Mouse (Mus musculus) liver, postnatal 0 days (tissue): ENCODE measurements at regions not wholly inside any gene's neighbourhood (a gene's known extent, or its start where the extent isn't known, plus 50 kb on each side); places are given as distances from the start of the nearest gene placed in this dataset.

Source experiments
- CTCF ChIP-seq: sonication (generic); IDR thresholded peaks from 2 replicates; pipeline ENCODE4 v1.5.1; 2016; ENCODE audit warnings: antibody characterized with exemption, low read depth
- EP300 ChIP-seq: IDR thresholded peaks from 2 replicates; pipeline ENCODE4 v1.6.1; 2016; ENCODE audit warnings: antibody characterized with exemption, low read depth, mild to moderate bottlenecking

- TF ChIP-seq EP300 (no peak), CTCF (no peak)
These were observed 693.0 kb upstream of the Gpc5 start for GRCm38 (mm10) chr14:114398861-114399557.
